Mouse (Mus musculus) layer of hippocampus, postnatal 25 days (tissue): ENCODE data around the gene Stxbp6. TPM values are rescaled to one million over a fixed set of nuclear protein-coding genes. Genes with fewer than 3 reads are reported as not detected.
"Not testable (repeated sequence)": the region's sequence is repeated elsewhere in the genome, so short reads cannot be mapped to it uniquely, and the experiment has no call there.

Experiments used
- DNase-seq, 2 experiments: peaks; one replicate each; pipeline ENCODE4 v3.0.0; 2022; ENCODE audit warnings: mixed read lengths in 2 of 2, low spot score in 1 of 2; ENCODE audit errors: extremely low spot score in 1 of 2
- total RNA-seq, 2 experiments: library from RNA; stranded (reverse); gene quantifications; 2 replicates each; pipeline ENCODE4 v1.2.3; 2021

Gene Stxbp6
- total RNA-seq, 2 experiments from 2014 or later, result 73.5 to 78.3 TPM

- DNase-seq, result no peak
Observed at GRCm38 (mm10) chr12:45058007-45058406, 16.5 kb downstream of the Stxbp6 start.

DNA sequence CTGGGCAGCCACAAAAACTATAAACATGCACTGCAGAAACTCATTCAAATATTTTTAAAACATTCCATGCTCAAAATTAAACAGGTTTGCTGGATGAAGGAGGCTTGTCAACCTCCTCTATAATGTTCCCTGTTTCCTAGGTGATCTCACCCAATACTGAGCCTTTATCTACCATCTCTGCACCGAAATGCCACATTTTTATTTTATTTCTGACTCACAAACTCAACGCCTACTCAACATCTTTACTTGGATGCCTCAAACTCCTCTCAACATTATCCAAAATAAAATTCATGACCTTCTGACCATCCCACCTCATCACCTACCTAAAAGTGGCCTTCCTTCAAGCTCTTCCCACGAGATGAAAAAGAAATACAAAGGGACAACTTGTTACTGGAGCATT lies 18.1 kb downstream of the Stxbp6 start:
- DNase-seq, result no peak

GRCm38 (mm10) chr12:45053319-45053718 lies 21.2 kb downstream of the Stxbp6 start:
- no peak for DNase-seq

GRCm38 (mm10) chr12:45052860-45053259 lies 21.6 kb downstream of the Stxbp6 start:
- DNase-seq, result no peak

GRCm38 (mm10) chr12:45049894-45050293 lies 24.6 kb downstream of the Stxbp6 start:
- no peak for DNase-seq

GRCm38 (mm10) chr12:45047711-45048110 lies 26.8 kb downstream of the Stxbp6 start:
- not testable (repeated sequence) for DNase-seq

DNA sequence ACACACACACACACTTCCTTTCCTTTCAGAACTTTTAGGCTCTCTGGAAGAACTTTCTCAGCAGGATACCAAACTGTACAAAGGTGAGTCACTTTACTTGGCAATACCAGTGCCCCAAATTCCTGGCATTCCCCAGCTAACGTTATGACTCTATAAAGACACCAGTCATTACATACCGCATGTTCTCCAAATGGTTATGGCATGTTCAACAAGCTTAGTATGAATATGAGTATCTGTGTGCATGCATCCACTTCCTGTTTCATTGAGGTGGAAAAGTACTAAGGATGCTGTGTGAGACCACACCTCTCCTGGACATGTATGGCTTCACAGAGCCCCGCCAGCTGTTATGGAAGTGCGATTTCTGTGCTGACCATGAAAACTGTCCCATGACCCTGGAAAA lies 27.3 kb downstream of the Stxbp6 start:
- no peak for DNase-seq

GRCm38 (mm10) chr12:45044581-45044980 lies 29.9 kb downstream of the Stxbp6 start:
- DNase-seq, result no peak

GRCm38 (mm10) chr12:45042591-45043091 lies 31.9 kb downstream of the Stxbp6 start:
- no peak for DNase-seq

DNA sequence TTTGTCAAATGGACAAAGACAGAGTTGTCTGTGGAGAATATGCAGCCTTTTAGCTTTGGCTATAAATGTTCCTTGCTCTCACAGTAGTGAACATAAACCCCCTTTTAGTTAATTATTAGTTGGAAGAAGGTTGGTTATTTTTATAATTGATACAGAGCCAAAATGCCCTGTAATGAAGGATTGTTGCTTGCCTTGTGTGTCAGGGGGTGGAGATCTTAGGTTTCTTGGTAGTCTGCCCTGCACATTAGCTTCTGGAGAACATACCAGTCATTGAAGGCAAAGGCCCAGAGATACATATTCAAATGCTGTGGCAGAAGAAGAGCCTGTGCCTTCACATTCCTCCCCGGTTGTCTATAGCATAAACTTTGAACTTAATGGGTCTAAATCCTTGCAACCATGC lies 37.0 kb downstream of the Stxbp6 start:
- no peak for DNase-seq

DNA sequence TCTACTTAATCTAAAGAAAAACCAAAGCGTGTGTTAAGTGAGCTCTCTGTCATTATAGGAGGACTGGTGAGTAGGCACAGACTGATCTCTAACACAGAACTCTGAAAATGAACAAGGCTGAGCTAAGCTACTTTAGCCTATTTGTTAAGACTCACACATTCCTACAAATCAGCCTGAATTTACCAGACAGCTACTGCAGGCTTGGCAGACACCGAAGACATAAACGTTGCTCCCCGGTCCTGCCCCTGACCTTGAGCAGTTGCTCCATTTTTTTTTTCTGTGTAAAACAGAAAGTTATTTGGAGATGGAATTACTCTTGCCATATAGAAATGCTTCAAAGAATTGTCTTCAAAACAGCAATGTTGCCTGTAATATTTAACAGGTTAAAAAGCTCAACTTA lies 37.4 kb downstream of the Stxbp6 start:
- no peak for DNase-seq

GRCm38 (mm10) chr12:45030681-45031080 lies 43.8 kb downstream of the Stxbp6 start:
- peak; percentile 21 to 49 for DNase-seq

GRCm38 (mm10) chr12:45026347-45026746 lies 48.2 kb downstream of the Stxbp6 start:
- DNase-seq, result no peak

DNA sequence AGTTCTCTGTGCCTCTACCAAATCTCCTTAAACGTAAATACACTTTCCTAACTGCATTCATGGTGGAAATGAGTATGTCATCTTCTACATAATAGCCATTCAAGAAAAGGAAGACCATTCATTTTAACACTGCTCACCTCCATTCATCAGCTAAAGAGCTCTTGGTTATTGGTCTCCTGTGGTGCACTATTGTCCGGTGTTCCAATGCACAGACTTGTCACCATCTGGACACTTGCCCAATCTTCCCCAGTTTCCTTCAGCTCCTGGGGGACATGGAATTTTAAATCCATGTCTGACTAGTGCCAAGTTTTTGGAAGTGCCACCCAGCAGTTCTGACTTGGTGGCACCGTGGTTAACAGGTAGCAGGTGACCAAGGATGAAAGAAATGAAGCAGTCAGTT lies 54.5 kb downstream of the Stxbp6 start:
- no peak for DNase-seq

GRCm38 (mm10) chr12:45019059-45019822 lies 55.3 kb downstream of the Stxbp6 start:
- DNase-seq, result no peak

- DNase-seq, result peak; percentile 31 to 41
Observed at GRCm38 (mm10) chr12:45013246-45013756, 61.2 kb downstream of the Stxbp6 start.

GRCm38 (mm10) chr12:45011436-45012089 lies 62.9 kb downstream of the Stxbp6 start:
- no peak for DNase-seq

DNA sequence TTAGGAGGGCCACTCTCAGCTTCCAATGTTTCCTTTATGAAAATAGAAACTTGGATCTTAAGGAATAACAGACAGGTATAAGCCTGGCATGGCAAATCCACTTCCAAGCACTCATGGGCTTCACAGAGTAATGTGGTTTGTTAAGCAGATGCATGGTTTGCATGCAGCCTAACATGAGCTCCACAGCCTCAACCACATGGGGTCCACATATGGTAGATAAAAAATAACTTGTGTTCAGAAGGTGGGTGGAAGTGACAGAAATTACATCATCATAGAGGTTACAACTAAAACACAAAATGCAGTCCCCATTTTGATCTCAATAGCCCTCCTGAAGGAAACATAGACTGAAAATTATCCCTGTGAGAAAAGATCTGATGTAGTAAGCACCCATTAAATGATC lies 63.5 kb downstream of the Stxbp6 start:
- DNase-seq, result no peak

GRCm38 (mm10) chr12:45009984-45010611 lies 64.4 kb downstream of the Stxbp6 start:
- no peak for DNase-seq

- no peak for DNase-seq
Observed at GRCm38 (mm10) chr12:45006569-45006968, 67.9 kb downstream of the Stxbp6 start.

- DNase-seq, result no peak
Observed at GRCm38 (mm10) chr12:45006049-45006448, 68.5 kb downstream of the Stxbp6 start.
